Mouse (Mus musculus) C2C12 (cell line): ENCODE data around the gene Fam117a. TPM values are rescaled to one million over a fixed set of nuclear protein-coding genes. Genes with fewer than 3 reads are reported as not detected.

ENCODE experiments used
- H3K27me3 ChIP-seq: one replicate; pipeline ENCODE4 v1.6.1; 2011; ENCODE audit not compliant: control insufficient read depth, insufficient read depth, insufficient read length
- H3K36me3 ChIP-seq: one replicate; pipeline ENCODE4 v1.6.1; 2011; ENCODE audit not compliant: control insufficient read depth, insufficient read depth
- H3K4me3 ChIP-seq: one replicate; pipeline ENCODE4 v1.5.1; 2011; ENCODE audit warnings: mild to moderate bottlenecking, control low read depth; ENCODE audit not compliant: poor library complexity, insufficient read depth, severe bottlenecking
- H3K79me2 ChIP-seq: one replicate; pipeline ENCODE4 v1.6.1; 2011; ENCODE audit not compliant: control insufficient read depth, insufficient read depth
- H3K79me3 ChIP-seq: one replicate; pipeline ENCODE4 v1.6.1; 2011; ENCODE audit warnings: low read depth, control low read depth
- H3ac ChIP-seq: one replicate; pipeline ENCODE3; 2011; ENCODE audit warnings: low read depth; ENCODE audit not compliant: control insufficient read depth, insufficient read length
- CEBPB ChIP-seq: IDR thresholded peaks from one replicate; pipeline ENCODE4 v1.6.1; 2011; ENCODE audit warnings: low read depth, mild to moderate bottlenecking, control low read depth, moderate library complexity
- CTCF ChIP-seq: IDR thresholded peaks from one replicate; pipeline ENCODE4 v1.5.1; 2011; ENCODE audit not compliant: control insufficient read depth, insufficient read depth, insufficient read length
- FOSL1 ChIP-seq: IDR thresholded peaks from one replicate; pipeline ENCODE4 v1.8.0; 2011; ENCODE audit warnings: mild to moderate bottlenecking, low read length; ENCODE audit not compliant: poor library complexity, insufficient read depth, severe bottlenecking
- MAX ChIP-seq: IDR thresholded peaks from one replicate; pipeline ENCODE4 v1.6.1; 2011; ENCODE audit warnings: mild to moderate bottlenecking, control low read depth
- MYOD1 ChIP-seq: IDR thresholded peaks from one replicate; pipeline ENCODE4 v1.6.1; 2011; ENCODE audit warnings: low read depth; ENCODE audit not compliant: control insufficient read depth, insufficient read length
- MYOG ChIP-seq: IDR thresholded peaks from one replicate; pipeline ENCODE4 v1.6.1; 2011; ENCODE audit not compliant: control insufficient read depth, insufficient read length; ENCODE audit errors: extremely low read depth
- USF1 ChIP-seq: IDR thresholded peaks from one replicate; pipeline ENCODE4 v1.6.1; 2011; ENCODE audit warnings: low read depth, mild to moderate bottlenecking, control low read depth, moderate library complexity
- polyA plus RNA-seq: library from polyadenylated mRNA; unstranded; fragments of >200 nt; fragmentation: generic; extraction: Trizol; gene quantifications from one replicate; pipeline ENCODE4 v1.2.1, GENCODE M21; 2012; ENCODE audit warnings: missing spikeins

Gene Fam117a
- polyA plus RNA-seq, 1 experiment, result 7.7 TPM

DNA sequence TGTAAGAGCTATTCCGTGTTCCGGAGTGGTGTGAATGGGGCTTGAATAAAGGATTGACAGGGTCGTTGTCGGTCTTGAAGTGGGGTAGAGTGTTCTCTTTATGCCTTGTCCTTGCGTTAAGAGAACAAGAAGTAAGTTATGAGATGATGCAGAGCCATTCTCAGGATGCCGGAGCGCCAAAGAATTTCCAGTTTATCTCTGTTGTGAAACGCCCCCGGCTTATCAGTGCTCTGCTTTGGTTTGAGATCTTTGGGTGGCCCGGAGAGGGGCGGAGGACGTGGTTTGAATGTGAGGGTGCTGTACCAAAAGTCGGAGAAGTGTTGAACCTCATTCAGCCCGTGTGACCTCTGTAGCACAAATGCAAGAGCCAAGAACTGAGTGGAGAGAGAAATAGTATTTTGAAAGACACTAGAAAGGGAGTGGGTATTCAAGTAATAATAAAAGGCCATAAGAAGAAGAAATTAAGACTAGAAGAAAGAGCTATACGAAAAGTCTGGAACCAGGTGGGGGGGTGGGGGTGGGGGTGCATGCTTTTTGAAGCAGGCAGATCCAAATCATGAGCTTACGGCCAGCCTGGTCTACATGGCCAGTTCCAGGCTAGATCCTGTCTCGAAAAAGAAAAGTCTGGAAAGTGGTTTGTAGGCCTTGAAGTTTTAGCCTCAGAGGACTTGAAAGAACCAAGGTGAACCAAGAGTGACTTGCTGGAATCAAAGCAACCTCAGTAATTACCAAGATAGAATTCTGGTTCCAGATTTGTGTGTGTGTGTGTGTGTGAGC is 26.0 kb upstream of the Fam117a start:
- Histone ChIP-seq H3K27me3 (no peaks in the 10 kb centered on the region), H3K4me3 (peak overlapping the region; percentile 50), H3K36me3 (peaks cover 13% of the 10 kb centered on the region), H3ac (peak overlapping the region; percentile 72), H3K79me3 (peaks cover 34% of the 10 kb centered on the region), H3K79me2 (peaks cover 50% of the 10 kb centered on the region)
- TF ChIP-seq USF1, result no peak
- TF ChIP-seq CEBPB, result no peak
- TF ChIP-seq MAX, result no peak
- TF ChIP-seq CTCF, result no peak
- no peak for TF ChIP-seq MYOD1
- no peak for TF ChIP-seq MYOG
- TF ChIP-seq FOSL1, result no peak

GRCm38 (mm10) chr11:95311425-95311807 is 25.4 kb upstream of the Fam117a start:
- Histone ChIP-seq H3ac (no peak overlapping the region), H3K79me3 (peaks cover 28% of the 10 kb centered on the region), H3K36me3 (peaks cover 7% of the 10 kb centered on the region), H3K4me3 (no peak overlapping the region), H3K27me3 (no peaks in the 10 kb centered on the region), H3K79me2 (peaks cover 44% of the 10 kb centered on the region)
- TF ChIP-seq MYOD1, result no peak
- no peak for TF ChIP-seq CEBPB
- no peak for TF ChIP-seq MYOG
- TF ChIP-seq FOSL1, result no peak
- no peak for TF ChIP-seq USF1
- no peak for TF ChIP-seq CTCF
- no peak for TF ChIP-seq MAX

DNA sequence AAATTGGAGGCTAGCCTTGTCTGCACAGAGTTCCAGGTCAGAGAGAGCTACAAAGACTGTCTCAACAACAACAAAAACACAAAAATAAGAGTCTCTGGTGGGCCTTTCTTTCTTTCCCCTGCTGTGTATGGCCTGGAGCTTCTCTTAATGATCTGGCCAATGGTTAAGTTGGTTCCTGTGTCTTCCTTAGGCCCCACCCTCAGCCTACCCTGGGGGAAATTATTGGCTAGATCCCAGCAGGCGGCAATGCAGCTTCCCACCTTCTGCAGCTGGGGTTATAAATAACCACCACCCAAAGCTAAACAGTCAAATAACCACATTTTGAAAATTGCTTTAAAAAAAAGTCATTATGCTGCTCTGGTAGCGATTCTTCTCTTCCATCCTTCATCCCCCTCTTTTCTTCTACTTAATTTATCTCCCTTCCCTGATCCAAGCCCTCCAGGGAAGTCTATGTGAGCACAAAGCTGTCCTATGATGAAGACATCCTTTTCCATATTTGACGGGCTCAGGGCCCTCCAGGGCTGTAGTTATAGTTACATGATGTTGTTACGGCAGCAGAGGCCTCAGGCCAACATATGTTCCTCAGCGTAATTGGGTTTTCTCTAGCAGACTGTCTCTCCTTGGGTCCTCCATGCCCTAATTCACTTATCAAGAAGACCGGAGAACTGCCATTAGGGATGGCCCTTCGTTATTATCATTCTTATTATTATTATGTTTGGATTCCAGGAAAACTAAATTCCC is 21.4 kb upstream of the Fam117a start:
- TF ChIP-seq MAX (no peak), CEBPB (no peak), MYOG (no peak), CTCF (no peak), MYOD1 (no peak), USF1 (no peak), FOSL1 (no peak)
- H3K36me3 ChIP-seq, result no peaks in the 10 kb centered on the region
- H3K27me3 ChIP-seq, result no peaks in the 10 kb centered on the region
- H3K79me3 ChIP-seq, result no peaks in the 10 kb centered on the region
- H3ac ChIP-seq, result no peak overlapping the region
- no peak overlapping the region for H3K4me3 ChIP-seq
- peaks cover 12% of the 10 kb centered on the region for H3K79me2 ChIP-seq

DNA sequence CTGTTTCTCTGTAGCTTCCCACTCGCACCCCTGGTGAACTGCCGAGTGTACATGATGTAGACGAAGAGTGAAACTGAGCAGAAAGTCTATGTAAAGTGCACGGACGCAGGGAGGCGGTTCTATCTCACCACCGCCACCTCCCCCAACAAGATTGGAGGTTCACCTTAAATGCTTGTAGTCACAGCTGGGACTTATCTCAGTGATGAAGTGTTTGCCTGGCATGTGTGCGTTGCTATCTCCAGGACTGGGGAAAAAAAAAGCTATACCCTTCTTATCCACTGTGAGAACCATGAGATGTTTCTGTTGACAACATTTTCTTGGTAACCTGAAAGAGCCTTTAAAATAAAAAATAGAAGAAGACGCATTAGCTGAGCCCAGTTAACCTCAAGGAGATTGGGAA is 18.7 kb upstream of the Fam117a start:
- Histone ChIP-seq H3K36me3 (no peaks in the 10 kb centered on the region), H3K79me3 (no peaks in the 10 kb centered on the region), H3K27me3 (no peaks in the 10 kb centered on the region), H3K79me2 (no peaks in the 10 kb centered on the region), H3K4me3 (no peak overlapping the region), H3ac (no peak overlapping the region)
- TF ChIP-seq CEBPB (no peak), USF1 (no peak), MAX (no peak), MYOD1 (no peak), CTCF (no peak), FOSL1 (no peak), MYOG (no peak)

DNA sequence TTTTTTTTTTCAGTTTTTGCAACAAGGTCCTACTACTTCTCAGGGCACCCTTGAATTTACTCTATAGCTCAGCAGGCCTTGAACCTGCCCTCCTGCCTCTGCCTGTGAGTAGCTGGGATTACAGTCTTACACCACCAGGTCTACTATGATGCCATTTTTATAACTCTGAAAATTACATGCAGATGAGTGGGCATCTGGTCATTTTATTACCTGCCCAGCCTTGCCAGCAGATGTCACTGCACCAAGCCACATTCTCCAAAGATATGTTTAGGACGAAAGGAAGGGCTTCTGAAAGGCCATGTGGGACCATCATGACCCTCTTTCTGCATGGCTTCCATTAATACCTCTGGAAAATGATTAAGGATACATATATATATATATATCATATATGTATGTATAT is 17.3 kb upstream of the Fam117a start:
- TF ChIP-seq USF1 (no peak), CEBPB (no peak), FOSL1 (no peak), MYOD1 (no peak), CTCF (no peak), MYOG (no peak), MAX (no peak)
- Histone ChIP-seq H3ac (no peak overlapping the region), H3K4me3 (no peak overlapping the region), H3K27me3 (no peaks in the 10 kb centered on the region), H3K79me3 (no peaks in the 10 kb centered on the region), H3K36me3 (no peaks in the 10 kb centered on the region), H3K79me2 (no peaks in the 10 kb centered on the region)
